17 mouse cellular contexts compared by ENCODE assay signal in the genomic region with DNA sequence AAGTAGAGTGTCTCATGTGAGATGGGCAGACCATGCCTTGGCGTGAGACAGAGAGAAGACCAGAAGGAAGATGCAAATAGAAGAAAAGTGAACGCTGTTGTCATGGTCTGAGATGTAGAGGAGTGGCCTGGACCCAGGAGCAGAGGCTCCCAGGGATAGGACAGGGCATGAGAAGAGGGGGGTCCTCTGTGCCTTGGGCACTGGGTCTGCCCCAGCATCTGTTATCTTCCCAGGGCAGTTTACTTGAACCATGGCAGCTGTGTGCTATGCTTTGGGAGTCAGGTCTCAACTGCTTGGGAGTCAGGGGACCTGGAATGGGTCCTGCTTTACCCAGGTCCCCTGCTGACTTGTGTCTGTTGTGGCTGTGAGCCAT.
A peak's percentile ranks its signal among the peaks of the same experiment; 100 is the strongest.
DNase-seq lines count a peak whose midpoint lies in the region; ATAC-seq and TF ChIP-seq lines count a peak whose summit lies in the region.
"Had no signal": no experiment of that assay in that cellular context is flagged by ENCODE, and none has a peak within 500 bp of the region (broad histone marks: within the 10 kb centered on the region; RNA-seq: fewer than 3 reads in every experiment).

No protein-coding gene starts in this region.

- 78% methylated on average over 2 of the region's 2 CpGs for WGBS in forebrain, embryonic 16.5 days
- 73% methylated on average over 2 of the region's 2 CpGs for WGBS in forebrain, postnatal 0 days
- WGBS in neural tube, embryonic 15.5 days, result 91% methylated on average over 2 of the region's 2 CpGs

- ATAC-seq in forebrain, embryonic 16.5 days, result peak; percentile 11; the same call in 1 of the 2 replicates
- ATAC-seq in forebrain, postnatal 0 days, result no peak
- peak; percentile 13; the same call in 1 of the 2 replicates for ATAC-seq in neural tube, embryonic 15.5 days (ENCODE audit: low FRiP score)
- ATAC-seq: activated CD4-positive, CD25-positive, alpha-beta regulatory T cell, adult 4 months had no signal

- peaks cover 18% of the 10 kb centered on the region for H3K4me1 ChIP-seq in forebrain, embryonic 16.5 days (replicated peaks; ENCODE audit: control insufficient read depth, insufficient read depth, low read length)
- H3K4me1 ChIP-seq in forebrain, postnatal 0 days (ENCODE audit: insufficient read depth), result no peaks in the 10 kb centered on the region
- H3K4me1 ChIP-seq in neural tube, embryonic 15.5 days, result peaks cover 4% of the 10 kb centered on the region; the same call in 1 of the 2 replicates
- H3K4me1 ChIP-seq: embryonic facial prominence, embryonic 12.5 days had no signal

- intact Hi-C loops in left cerebral cortex, adult 2 months (cut with DNase I), result no loop called here
- intact Hi-C loops in left cerebral cortex, postnatal 4 days (cut with DNase I), result no loop called here

- TF ChIP-seq CTCF in forebrain, postnatal 0 days (IDR thresholded peaks at IDR 0.05; ENCODE audit: low read depth), result no peak
- no peak for TF ChIP-seq CTCF in left cerebral cortex, adult 2 months (IDR thresholded peaks at IDR 0.05)

- no peak overlapping the region for H3K9ac ChIP-seq in forebrain, embryonic 16.5 days (replicated peaks; ENCODE audit: low read depth, low read length)
- no peak overlapping the region for H3K9ac ChIP-seq in forebrain, postnatal 0 days
- no peak overlapping the region for H3K9ac ChIP-seq in neural tube, embryonic 15.5 days (replicated peaks)
- H3K9ac ChIP-seq: embryonic facial prominence, embryonic 12.5 days; heart, embryonic 13.5 days; hindbrain, embryonic 14.5 days had no signal

- H3K27me3 ChIP-seq in forebrain, embryonic 16.5 days (replicated peaks; ENCODE audit: control insufficient read depth, insufficient read depth, low read length), result no peaks in the 10 kb centered on the region
- no peaks in the 10 kb centered on the region for H3K27me3 ChIP-seq in forebrain, postnatal 0 days (ENCODE audit: insufficient read depth, low read length)
- H3K27me3 ChIP-seq in neural tube, embryonic 15.5 days (replicated peaks), result no peaks in the 10 kb centered on the region
- H3K27me3 ChIP-seq: embryonic facial prominence, embryonic 12.5 days; Patski had no signal

- H3K36me3 ChIP-seq in forebrain, embryonic 16.5 days (ENCODE audit: control insufficient read depth, insufficient read depth), result no peaks in the 10 kb centered on the region
- H3K36me3 ChIP-seq in forebrain, postnatal 0 days (ENCODE audit: insufficient read depth), result no peaks in the 10 kb centered on the region
- no peaks in the 10 kb centered on the region for H3K36me3 ChIP-seq in neural tube, embryonic 15.5 days
- H3K36me3 ChIP-seq: embryonic facial prominence, embryonic 12.5 days; heart, embryonic 13.5 days had no signal

- DNase-seq in forebrain, postnatal 0 days, result no peak
- no peak for DNase-seq in left cerebral cortex, adult 2 months (ENCODE audit: extremely low spot score in 1 of 2, low spot score in 2 of 2)
- no peak for DNase-seq in left cerebral cortex, postnatal 4 days
- DNase-seq in neural tube, embryonic 10.5 days (ENCODE audit: extremely low spot score, low spot score), result no peak
- no peak for DNase-seq in layer of hippocampus, adult 18-20 months (ENCODE audit: low spot score in 2 of 2)
- DNase-seq: adrenal gland, postnatal 14 days; cerebellum, adult 11-12 months; cerebellum, adult 9-10 months; gastrocnemius, postnatal 14 days; heart, postnatal 36 days had no signal

- H3K9me3 ChIP-seq in forebrain, embryonic 16.5 days (ENCODE audit: control insufficient read depth, low read length), result no peaks in the 10 kb centered on the region
- H3K9me3 ChIP-seq in forebrain, postnatal 0 days (ENCODE audit: low read length), result no peaks in the 10 kb centered on the region
- H3K9me3 ChIP-seq in neural tube, embryonic 15.5 days (replicated peaks), result no peaks in the 10 kb centered on the region
- H3K9me3 ChIP-seq: embryonic facial prominence, embryonic 12.5 days; heart, embryonic 13.5 days had no signal

- no peak overlapping the region for H3K4me2 ChIP-seq in forebrain, embryonic 16.5 days (ENCODE audit: low read length)
- H3K4me2 ChIP-seq in forebrain, postnatal 0 days (ENCODE audit: low read depth), result no peak overlapping the region
- no peak overlapping the region for H3K4me2 ChIP-seq in neural tube, embryonic 15.5 days
- H3K4me2 ChIP-seq: embryonic facial prominence, embryonic 12.5 days; heart, embryonic 13.5 days; hindbrain, embryonic 14.5 days had no signal

- no peak overlapping the region for H3K4me3 ChIP-seq in forebrain, embryonic 16.5 days (replicated peaks; ENCODE audit: low read length)
- no peak overlapping the region for H3K4me3 ChIP-seq in forebrain, postnatal 0 days (ENCODE audit: low read depth, low read length)
- no peak overlapping the region for H3K4me3 ChIP-seq in left cerebral cortex, adult 2 months
- no peak overlapping the region for H3K4me3 ChIP-seq in neural tube, embryonic 15.5 days (replicated peaks)
- H3K4me3 ChIP-seq: embryonic facial prominence, embryonic 12.5 days; heart, embryonic 13.5 days had no signal

- H3K27ac ChIP-seq in forebrain, embryonic 16.5 days (ENCODE audit: low read length), result no peak overlapping the region
- no peak overlapping the region for H3K27ac ChIP-seq in forebrain, postnatal 0 days (ENCODE audit: low read depth, low read length)
- H3K27ac ChIP-seq in left cerebral cortex, adult 2 months, result 0 out of 2 replicates have a peak overlapping the region, but pooled peaks have one; percentile 44
- no peak overlapping the region for H3K27ac ChIP-seq in neural tube, embryonic 15.5 days (replicated peaks)
- H3K27ac ChIP-seq: embryonic facial prominence, embryonic 12.5 days; heart, embryonic 13.5 days; hindbrain, embryonic 14.5 days had no signal
